Mouse (Mus musculus): ENCODE results near the gene Map2k7. TPM values are rescaled to one million over a fixed set of nuclear protein-coding genes. Genes with fewer than 3 reads are reported as not detected.

The Map2k7 gene
- 85.2 and 86.7 TPM in 2 replicates for polyA plus RNA-seq (2012; rRNA removed)

- peak; percentile 100 for DNase-seq
- Histone ChIP-seq H3K27me3 (ENCODE audit: control insufficient read depth, insufficient read depth, low read length) (no peaks in the 10 kb centered on the region), H3K27ac (ENCODE audit: insufficient read depth, low read length) (peak within 1 kb of the TSS; percentile 82), H3K4me3 (replicated peaks; ENCODE audit: insufficient read depth, low read depth, low read length) (peak within 1 kb of the TSS; percentile 83), H3K4me1 (ENCODE audit: control insufficient read depth, insufficient read depth, low read length) (peaks cover 5% of the 10 kb centered on the region)
- WGBS = under 1% methylated on average over 71 of the region's 71 CpGs
- TF ChIP-seq POLR2A (IDR thresholded peaks at IDR 0.05; ENCODE audit: borderline replicate concordance, insufficient read depth, low read length) = peak; percentile 61
- peak; percentile 60 for TF ChIP-seq CTCF (IDR thresholded peaks at IDR 0.05; ENCODE audit: borderline replicate concordance, insufficient read depth, low read depth, low read length)
These were observed at the start of gene Map2k7, which contains the start of gene Gm49320 for GRCm38 (mm10) chr8:4238434-4239192. Gene Map2k7, plus strand, starts transcription at chr8:4238740. Gene Gm49320, plus strand, starts transcription at chr8:4238865.

- no peaks in the 10 kb centered on the region for H3K27me3 ChIP-seq (ENCODE audit: control insufficient read depth, insufficient read depth, low read length)
- DNase-seq = no peak
- no peaks in the 10 kb centered on the region; the same call in 1 of the 2 replicates for H3K4me1 ChIP-seq (ENCODE audit: control insufficient read depth, insufficient read depth, low read length)
- no peak overlapping the region for H3K4me3 ChIP-seq (replicated peaks; ENCODE audit: insufficient read depth, low read depth, low read length)
- TF ChIP-seq CTCF (IDR thresholded peaks at IDR 0.05; ENCODE audit: borderline replicate concordance, insufficient read depth, low read depth, low read length) (no peak), POLR2A (IDR thresholded peaks at IDR 0.05; ENCODE audit: borderline replicate concordance, insufficient read depth, low read length) (no peak)
- WGBS = 26% methylated on average over 3 of the region's 3 CpGs
- 0 out of 2 replicates have a peak overlapping the region, but pooled peaks have one; percentile 25 for H3K27ac ChIP-seq (ENCODE audit: insufficient read depth, low read length)
These were observed 49.4 kb upstream of the Map2k7 start for GRCm38 (mm10) chr8:4189031-4189722.

- WGBS = 28% methylated on average over 5 of the region's 5 CpGs
- Histone ChIP-seq H3K27me3 (ENCODE audit: control insufficient read depth, insufficient read depth, low read length) (no peaks in the 10 kb centered on the region), H3K27ac (ENCODE audit: insufficient read depth, low read length) (peak overlapping the region; percentile 50; the same call in 1 of the 2 replicates), H3K4me1 (ENCODE audit: control insufficient read depth, insufficient read depth, low read length) (no peaks in the 10 kb centered on the region; the same call in 1 of the 2 replicates), H3K4me3 (replicated peaks; ENCODE audit: insufficient read depth, low read depth, low read length) (no peak overlapping the region)
- TF ChIP-seq CTCF (IDR thresholded peaks at IDR 0.05; ENCODE audit: borderline replicate concordance, insufficient read depth, low read depth, low read length) (no peak), POLR2A (IDR thresholded peaks at IDR 0.05; ENCODE audit: borderline replicate concordance, insufficient read depth, low read length) (no peak)
- no peak for DNase-seq
These were observed 46.2 kb upstream of the Map2k7 start for GRCm38 (mm10) chr8:4192305-4192704.

GRCm38 (mm10) chr8:4192807-4193587 lies 45.5 kb upstream of the Map2k7 start:
- TF ChIP-seq POLR2A (IDR thresholded peaks at IDR 0.05; ENCODE audit: borderline replicate concordance, insufficient read depth, low read length) (no peak), CTCF (IDR thresholded peaks at IDR 0.05; ENCODE audit: borderline replicate concordance, insufficient read depth, low read depth, low read length) (peak; percentile 85)
- DNase-seq = peak; percentile 80 to 89
- no peaks in the 10 kb centered on the region for H3K27me3 ChIP-seq (ENCODE audit: control insufficient read depth, insufficient read depth, low read length)
- no peak overlapping the region for H3K27ac ChIP-seq (ENCODE audit: insufficient read depth, low read length)
- H3K4me1 ChIP-seq (ENCODE audit: control insufficient read depth, insufficient read depth, low read length) = no peaks in the 10 kb centered on the region; the same call in 1 of the 2 replicates
- whole genome bisulfite sequencing = 10% methylated on average over 18 of the region's 18 CpGs
- H3K4me3 ChIP-seq (replicated peaks; ENCODE audit: insufficient read depth, low read depth, low read length) = no peak overlapping the region

GRCm38 (mm10) chr8:4193588-4193894 lies 45.0 kb upstream of the Map2k7 start:
- Histone ChIP-seq H3K4me3 (replicated peaks; ENCODE audit: insufficient read depth, low read depth, low read length) (no peak overlapping the region), H3K4me1 (ENCODE audit: control insufficient read depth, insufficient read depth, low read length) (no peaks in the 10 kb centered on the region; the same call in 1 of the 2 replicates), H3K27me3 (ENCODE audit: control insufficient read depth, insufficient read depth, low read length) (no peaks in the 10 kb centered on the region), H3K27ac (ENCODE audit: insufficient read depth, low read length) (no peak overlapping the region)
- 54% methylated on average over 7 of the region's 7 CpGs for WGBS
- TF ChIP-seq POLR2A (IDR thresholded peaks at IDR 0.05; ENCODE audit: borderline replicate concordance, insufficient read depth, low read length) = no peak
- no peak for TF ChIP-seq CTCF (IDR thresholded peaks at IDR 0.05; ENCODE audit: borderline replicate concordance, insufficient read depth, low read depth, low read length)
- DNase-seq = no peak

GRCm38 (mm10) chr8:4201321-4201720 lies 37.2 kb upstream of the Map2k7 start:
- no peak for DNase-seq
- no peak for TF ChIP-seq POLR2A (IDR thresholded peaks at IDR 0.05; ENCODE audit: borderline replicate concordance, insufficient read depth, low read length)
- no peak for TF ChIP-seq CTCF (IDR thresholded peaks at IDR 0.05; ENCODE audit: borderline replicate concordance, insufficient read depth, low read depth, low read length)
- WGBS = 63% methylated on average over 2 of the region's 2 CpGs
- Histone ChIP-seq H3K4me1 (ENCODE audit: control insufficient read depth, insufficient read depth, low read length) (no peaks in the 10 kb centered on the region; the same call in 1 of the 2 replicates), H3K27ac (ENCODE audit: insufficient read depth, low read length) (no peak overlapping the region), H3K4me3 (replicated peaks; ENCODE audit: insufficient read depth, low read depth, low read length) (no peak overlapping the region), H3K27me3 (ENCODE audit: control insufficient read depth, insufficient read depth, low read length) (no peaks in the 10 kb centered on the region)

All from cerebellum, adult 2 months (tissue).